Mouse (Mus musculus): ENCODE measurements around the gene Ebp. TPM values are rescaled to one million over a fixed set of nuclear protein-coding genes. Genes with fewer than 3 reads are reported as not detected.

The Ebp gene
- polyA plus RNA-seq, 1 experiment from 2014 or later: 37.6 TPM

- Histone ChIP-seq H3K4me3 (ENCODE audit: low read length) (no peak overlapping the region), H3K27me3 (ENCODE audit: control insufficient read depth, insufficient read depth, low read length) (no peaks in the 10 kb centered on the region), H3K4me2 (replicated peaks; ENCODE audit: low read depth, low read length) (no peak overlapping the region), H3K27ac (ENCODE audit: low read depth, low read length) (no peak overlapping the region), H3K36me3 (ENCODE audit: control insufficient read depth, insufficient read depth, low read length) (peaks cover 41% of the 10 kb centered on the region), H3K4me1 (ENCODE audit: control insufficient read depth, insufficient read depth, low read length) (no peaks in the 10 kb centered on the region; the same call in 1 of the 2 replicates), H3K9me3 (ENCODE audit: control insufficient read depth, low read length) (no peaks in the 10 kb centered on the region), H3K9ac (ENCODE audit: low read depth, low read length) (no peak overlapping the region)
- ATAC-seq (ENCODE audit: low FRiP score, low TSS enrichment): no peak
- 92% methylated on average over 2 of the region's 2 CpGs for WGBS
These were observed 52.9 kb downstream of the Ebp start for GRCm38 (mm10) chrX:8140446-8140845.

- Histone ChIP-seq H3K27me3 (ENCODE audit: control insufficient read depth, insufficient read depth, low read length) (no peaks in the 10 kb centered on the region), H3K4me2 (replicated peaks; ENCODE audit: low read depth, low read length) (no peak overlapping the region), H3K4me1 (ENCODE audit: control insufficient read depth, insufficient read depth, low read length) (no peaks in the 10 kb centered on the region; the same call in 1 of the 2 replicates), H3K9me3 (ENCODE audit: control insufficient read depth, low read length) (no peaks in the 10 kb centered on the region), H3K27ac (ENCODE audit: low read depth, low read length) (no peak overlapping the region), H3K36me3 (ENCODE audit: control insufficient read depth, insufficient read depth, low read length) (peaks cover 41% of the 10 kb centered on the region), H3K4me3 (ENCODE audit: low read length) (no peak overlapping the region), H3K9ac (ENCODE audit: low read depth, low read length) (no peak overlapping the region)
- no peak for ATAC-seq (ENCODE audit: low FRiP score, low TSS enrichment)
- 50% methylated on average over 1 of the region's 1 CpGs for WGBS
These were observed 53.8 kb downstream of the Ebp start for GRCm38 (mm10) chrX:8139480-8139879.

DNA sequence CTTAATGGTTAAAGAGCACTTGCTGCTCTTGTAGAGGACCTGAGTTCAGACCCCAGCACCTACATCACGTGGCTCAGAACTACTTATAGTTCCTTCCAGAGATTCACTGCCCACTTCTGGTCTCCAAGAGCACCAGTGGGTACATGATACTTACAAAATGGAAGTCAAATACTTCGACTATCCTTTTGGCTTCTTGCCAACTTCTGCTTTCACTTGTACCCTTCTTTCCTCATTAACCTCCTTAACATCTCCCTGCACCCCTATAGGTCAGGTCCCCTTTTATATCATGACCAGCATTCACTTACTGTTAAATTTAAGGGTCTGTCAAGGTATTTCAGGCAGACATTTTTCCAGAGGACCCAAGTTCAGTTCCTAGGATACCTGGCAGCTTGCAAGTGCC, 57.4 kb downstream of the Ebp start:
- Histone ChIP-seq H3K4me3 (ENCODE audit: low read length) (no peak overlapping the region), H3K4me1 (ENCODE audit: control insufficient read depth, insufficient read depth, low read length) (no peaks in the 10 kb centered on the region), H3K36me3 (ENCODE audit: control insufficient read depth, insufficient read depth, low read length) (peaks cover 12% of the 10 kb centered on the region; the same call in 1 of the 2 replicates), H3K4me2 (replicated peaks; ENCODE audit: low read depth, low read length) (no peak overlapping the region), H3K27me3 (ENCODE audit: control insufficient read depth, insufficient read depth, low read length) (no peaks in the 10 kb centered on the region), H3K27ac (ENCODE audit: low read depth, low read length) (no peak overlapping the region), H3K9me3 (ENCODE audit: control insufficient read depth, low read length) (no peaks in the 10 kb centered on the region), H3K9ac (ENCODE audit: low read depth, low read length) (no peak overlapping the region)
- ATAC-seq (ENCODE audit: low FRiP score, low TSS enrichment): no peak
- WGBS: 44% methylated on average over 2 of the region's 2 CpGs

Other genes with a start within 250 kb of the Ebp start
- 28.7 and 51.3 TPM in 2 replicates for gene Hdac6, start 245.6 kb downstream of the Ebp start, polyA plus RNA-seq (2014; fragmentation: Nextera tagmentation; extraction: Ambion mirVana)
- gene Gata1, start 215.4 kb downstream of the Ebp start, polyA plus RNA-seq (2014; fragmentation: Nextera tagmentation; extraction: Ambion mirVana): 0.49 and 0.53 TPM in 2 replicates
- not detected in 2 replicates for gene Glod5, start 175.0 kb downstream of the Ebp start, polyA plus RNA-seq (2014; fragmentation: Nextera tagmentation; extraction: Ambion mirVana)
- gene Suv39h1, start 118.8 kb downstream of the Ebp start, polyA plus RNA-seq (2014; fragmentation: Nextera tagmentation; extraction: Ambion mirVana): 52.0 and 79.3 TPM in 2 replicates
- gene Was, start 103.0 kb downstream of the Ebp start, polyA plus RNA-seq (2014; fragmentation: Nextera tagmentation; extraction: Ambion mirVana): 0.27 and 0.51 TPM in 2 replicates
- gene Wdr13, start 60.6 kb downstream of the Ebp start, polyA plus RNA-seq (2014; fragmentation: Nextera tagmentation; extraction: Ambion mirVana): 19.3 and 21.3 TPM in 2 replicates
- gene Rbm3, start 47.6 kb downstream of the Ebp start, polyA plus RNA-seq (2014; fragmentation: Nextera tagmentation; extraction: Ambion mirVana): 606 and 668 TPM in 2 replicates
- 9.3 and 12.1 TPM in 2 replicates for gene Tbc1d25, start 17.3 kb downstream of the Ebp start, polyA plus RNA-seq (2014; fragmentation: Nextera tagmentation; extraction: Ambion mirVana)
- gene Porcn, start 13.0 kb upstream of the Ebp start, polyA plus RNA-seq (2014; fragmentation: Nextera tagmentation; extraction: Ambion mirVana): 7.1 and 8.1 TPM in 2 replicates
- 35.6 and 42.0 TPM in 2 replicates for gene Ftsj1, start 58.9 kb upstream of the Ebp start, polyA plus RNA-seq (2014; fragmentation: Nextera tagmentation; extraction: Ambion mirVana)
- gene Slc38a5, start 77.6 kb upstream of the Ebp start, polyA plus RNA-seq (2014; fragmentation: Nextera tagmentation; extraction: Ambion mirVana): 1.3 and 2.5 TPM in 2 replicates
- not detected in 2 replicates for gene Ssxb10, start 133.9 kb upstream of the Ebp start, polyA plus RNA-seq (2014; fragmentation: Nextera tagmentation; extraction: Ambion mirVana)
- gene Ssxb9, start 173.5 kb upstream of the Ebp start, polyA plus RNA-seq (2014; fragmentation: Nextera tagmentation; extraction: Ambion mirVana): not detected in 2 replicates
- not detected in 2 replicates for gene Ssxb1, start 219.8 kb upstream of the Ebp start, polyA plus RNA-seq (2014; fragmentation: Nextera tagmentation; extraction: Ambion mirVana)

Data from kidney, embryonic 14.5 days (tissue).